Mouse (Mus musculus) skeletal muscle tissue, adult 2 months (tissue): ENCODE results near the gene Erich6b.

Source experiments
- DNase-seq: peaks from one replicate; pipeline ENCODE4 v3.0.0-alpha.2; 2012; ENCODE audit warnings: low read depth, low spot score

The Erich6b gene

GRCm38 (mm10) chr14:75642080-75642479 lies at the start of gene Erich6b:
Gene Erich6b (plus strand): TSS chr14:75642259.
- no peak for DNase-seq

GRCm38 (mm10) chr14:75592978-75593377 lies 49.1 kb upstream of the Erich6b start, which contains the start of gene Spert:
Gene Spert (minus strand): TSS chr14:75593116.
- DNase-seq, result no peak

- no peak for DNase-seq
Observed at GRCm38 (mm10) chr14:75609176-75609575, 32.9 kb upstream of the Erich6b start.

- DNase-seq, result no peak
Observed at GRCm38 (mm10) chr14:75616375-75616774, 25.7 kb upstream of the Erich6b start.

- no peak for DNase-seq
Observed at GRCm38 (mm10) chr14:75622984-75623383, 19.1 kb upstream of the Erich6b start.

- DNase-seq, result no peak
Observed at GRCm38 (mm10) chr14:75628870-75629269, 13.2 kb upstream of the Erich6b start.

- DNase-seq, result no peak
Observed at GRCm38 (mm10) chr14:75635350-75635749, 6.7 kb upstream of the Erich6b start.

- DNase-seq, result no peak
Observed at GRCm38 (mm10) chr14:75636107-75636506, 6.0 kb upstream of the Erich6b start.

- no peak for DNase-seq
Observed at GRCm38 (mm10) chr14:75637641-75638040, 4.4 kb upstream of the Erich6b start.

- no peak for DNase-seq
Observed at GRCm38 (mm10) chr14:75640846-75641245, 1.2 kb upstream of the Erich6b start.

GRCm38 (mm10) chr14:75641369-75641768 lies 690 bp upstream of the Erich6b start:
- DNase-seq, result no peak

- no peak for DNase-seq
Observed at GRCm38 (mm10) chr14:75645461-75645860, 3.4 kb downstream of the Erich6b start.

GRCm38 (mm10) chr14:75646060-75646459 lies 4.0 kb downstream of the Erich6b start:
- DNase-seq, result no peak

GRCm38 (mm10) chr14:75646968-75647829 lies 5.1 kb downstream of the Erich6b start:
- no peak for DNase-seq

GRCm38 (mm10) chr14:75660936-75661335 lies 18.9 kb downstream of the Erich6b start:
- DNase-seq, result no peak

GRCm38 (mm10) chr14:75661548-75661947 lies 19.5 kb downstream of the Erich6b start:
- DNase-seq, result no peak

GRCm38 (mm10) chr14:75665430-75666180 lies 23.5 kb downstream of the Erich6b start:
- no peak for DNase-seq

- DNase-seq, result no peak
Observed at GRCm38 (mm10) chr14:75669085-75669645, 27.1 kb downstream of the Erich6b start.

- no peak for DNase-seq
Observed at GRCm38 (mm10) chr14:75676316-75676715, 34.3 kb downstream of the Erich6b start.

GRCm38 (mm10) chr14:75690428-75690827 lies 48.4 kb downstream of the Erich6b start:
- DNase-seq, result no peak

- DNase-seq, result no peak
Observed at GRCm38 (mm10) chr14:75696096-75696495, 54.0 kb downstream of the Erich6b start.

GRCm38 (mm10) chr14:75697928-75698327 lies 55.9 kb downstream of the Erich6b start:
- no peak for DNase-seq
